Comparison of ENCODE assay signal across 8 mouse cellular contexts in genomic region chr7:30095551-30096125, GRCm38 (mm10). TPM values are rescaled to one million over a fixed set of nuclear protein-coding genes. Genes with fewer than 3 reads are reported as not detected.
DNase-seq lines count a peak whose midpoint lies in the region; ATAC-seq and TF ChIP-seq lines count a peak whose summit lies in the region.

No protein-coding gene starts in this region.

- H3K9ac ChIP-seq in intestine, embryonic 15.5 days: peak overlapping the region; percentile 36
- H3K9ac ChIP-seq in neural tube, embryonic 12.5 days: peak overlapping the region; percentile 83

- no peaks in the 10 kb centered on the region for H3K27me3 ChIP-seq in embryonic facial prominence, embryonic 10.5 days (replicated peaks; ENCODE audit: low read depth, poor library complexity, severe bottlenecking)
- no peaks in the 10 kb centered on the region for H3K27me3 ChIP-seq in intestine, embryonic 15.5 days (replicated peaks)
- no peaks in the 10 kb centered on the region for H3K27me3 ChIP-seq in neural tube, embryonic 12.5 days (replicated peaks)

- H3K4me3 ChIP-seq in lung, adult 2 months (replicated peaks; ENCODE audit: extremely low read depth, low read depth, low read length): peak overlapping the region; percentile 24
- H3K4me3 ChIP-seq in embryonic facial prominence, embryonic 10.5 days: peak overlapping the region; percentile 72
- H3K4me3 ChIP-seq in intestine, embryonic 15.5 days (replicated peaks): peak overlapping the region; percentile 63
- peak overlapping the region; percentile 54 for H3K4me3 ChIP-seq in neural tube, embryonic 12.5 days

- H3K4me2 ChIP-seq in intestine, embryonic 15.5 days (replicated peaks): peak overlapping the region; percentile 67
- peak overlapping the region; percentile 67 for H3K4me2 ChIP-seq in neural tube, embryonic 12.5 days (replicated peaks)

- ATAC-seq in intestine, embryonic 15.5 days: no peak
- no peak for ATAC-seq in neural tube, embryonic 12.5 days (ENCODE audit: low FRiP score, low read depth)

- DNase-seq in lung, adult 2 months: peak; percentile 10
- no peak for DNase-seq in lung, postnatal 14 days
- DNase-seq in embryonic facial prominence, embryonic 10.5 days (ENCODE audit: low spot score): peak; percentile 30
- DNase-seq in gastrocnemius, postnatal 4 days (ENCODE audit: low spot score in 2 of 2): no peak
- DNase-seq in adrenal gland, adult 8-10 months: no peak
- no peak for DNase-seq in spleen, postnatal 14 days (ENCODE audit: low spot score in 2 of 2)

- peaks cover 38% of the 10 kb centered on the region for H3K36me3 ChIP-seq in embryonic facial prominence, embryonic 10.5 days (replicated peaks)
- H3K36me3 ChIP-seq in intestine, embryonic 15.5 days: peaks cover 14% of the 10 kb centered on the region
- peaks cover 32% of the 10 kb centered on the region for H3K36me3 ChIP-seq in neural tube, embryonic 12.5 days

- no peaks in the 10 kb centered on the region; the same call in 1 of the 2 replicates for H3K9me3 ChIP-seq in embryonic facial prominence, embryonic 10.5 days
- no peaks in the 10 kb centered on the region for H3K9me3 ChIP-seq in intestine, embryonic 15.5 days
- H3K9me3 ChIP-seq in neural tube, embryonic 12.5 days: no peaks in the 10 kb centered on the region; the same call in 1 of the 2 replicates

- H3K4me1 ChIP-seq in lung, adult 2 months (ENCODE audit: control insufficient read depth, insufficient read depth, low read length): peaks cover 7% of the 10 kb centered on the region; the same call in 1 of the 2 replicates
- peaks cover 18% of the 10 kb centered on the region for H3K4me1 ChIP-seq in embryonic facial prominence, embryonic 10.5 days
- peaks cover 9% of the 10 kb centered on the region; the same call in 1 of the 2 replicates for H3K4me1 ChIP-seq in intestine, embryonic 15.5 days (replicated peaks)
- peaks cover 10% of the 10 kb centered on the region for H3K4me1 ChIP-seq in neural tube, embryonic 12.5 days

- 2% methylated on average over 5 of the region's 5 CpGs for WGBS in lung, adult 2 months
- WGBS in embryonic facial prominence, embryonic 10.5 days: 19% methylated on average over 5 of the region's 5 CpGs
- WGBS in intestine, embryonic 15.5 days: 1% methylated on average over 5 of the region's 5 CpGs
- 8% methylated on average over 5 of the region's 5 CpGs for WGBS in neural tube, embryonic 12.5 days

- TF ChIP-seq CTCF in lung, adult 2 months (IDR thresholded peaks at IDR 0.05; ENCODE audit: insufficient read depth, low read length): no peak

- peak overlapping the region; percentile 97 for H3K27ac ChIP-seq in embryonic facial prominence, embryonic 10.5 days (replicated peaks)
- H3K27ac ChIP-seq in intestine, embryonic 15.5 days: no peak overlapping the region
- H3K27ac ChIP-seq in neural tube, embryonic 12.5 days: no peak overlapping the region

- TF ChIP-seq POLR2A in lung, adult 2 months (IDR thresholded peaks at IDR 0.05; ENCODE audit: borderline replicate concordance, extremely low read depth, low read depth, low read length): no peak

RNA-seq across cellular contexts. Expression of gene Zfp260, which starts 1.1 kb away (rescaled TPM):
- polyA plus RNA-seq in lung, adult 2 months (2012; rRNA removed): 11.4 and 17.6 TPM in 2 replicates
- 119 and 127 TPM in 2 replicates for polyA plus RNA-seq in embryonic facial prominence, embryonic 10.5 days (2016; fragmentation: Nextera tagmentation; extraction: Ambion mirVana)
- polyA plus RNA-seq in intestine, embryonic 15.5 days (2015; fragmentation: Nextera tagmentation; extraction: Ambion mirVana): 71.0 and 82.3 TPM in 2 replicates
- 107 and 116 TPM in 2 replicates for polyA plus RNA-seq in neural tube, embryonic 12.5 days (2016; fragmentation: Nextera tagmentation; extraction: Ambion mirVana)
- total RNA-seq in gastrocnemius, postnatal 4 days (2021): 10 to 100 TPM; 52.5 to 65.2 TPM
- total RNA-seq in adrenal gland, adult 8-10 months (2022): 10 to 100 TPM; 39.9 to 66.1 (median 44.5) TPM

RNA-seq across cellular contexts. Expression of gene Zfp566, which starts 5.3 kb away (rescaled TPM):
- 1.1 and 1.2 TPM in 2 replicates for polyA plus RNA-seq in lung, adult 2 months (2012; rRNA removed)
- polyA plus RNA-seq in embryonic facial prominence, embryonic 10.5 days (2016; fragmentation: Nextera tagmentation; extraction: Ambion mirVana): 20.0 and 21.0 TPM in 2 replicates
- polyA plus RNA-seq in intestine, embryonic 15.5 days (2015; fragmentation: Nextera tagmentation; extraction: Ambion mirVana): 6.0 and 6.1 TPM in 2 replicates
- 14.2 and 16.0 TPM in 2 replicates for polyA plus RNA-seq in neural tube, embryonic 12.5 days (2016; fragmentation: Nextera tagmentation; extraction: Ambion mirVana)
- total RNA-seq in gastrocnemius, postnatal 4 days (2021): 1 to 10 TPM; 4.8 to 5.6 TPM
- total RNA-seq in adrenal gland, adult 8-10 months (2022): 1 to 10 TPM; 1.9 to 4.7 (median 4.1) TPM

RNA-seq across cellular contexts. Expression of gene Gm26920, which starts 5.4 kb away (rescaled TPM):
- not detected in 2 replicates for polyA plus RNA-seq in lung, adult 2 months (2012; rRNA removed)
- polyA plus RNA-seq in embryonic facial prominence, embryonic 10.5 days (2016; fragmentation: Nextera tagmentation; extraction: Ambion mirVana): 1.6 and 4.8 TPM in 2 replicates
- polyA plus RNA-seq in intestine, embryonic 15.5 days (2015; fragmentation: Nextera tagmentation; extraction: Ambion mirVana): 1.2 and 1.5 TPM in 2 replicates
- 1.4 and 3.1 TPM in 2 replicates for polyA plus RNA-seq in neural tube, embryonic 12.5 days (2016; fragmentation: Nextera tagmentation; extraction: Ambion mirVana)
- total RNA-seq in gastrocnemius, postnatal 4 days (2021): not detected
- 1 to 10 TPM in 1 of 4 experiments, under 1 TPM in 1, not detected in 2; 0.48 to 2.2 TPM for total RNA-seq in adrenal gland, adult 8-10 months (2022)

RNA-seq across cellular contexts. Expression of gene Zfp82, which starts 22.9 kb away (rescaled TPM):
- 0.31 and 1.0 TPM in 2 replicates for polyA plus RNA-seq in lung, adult 2 months (2012; rRNA removed)
- polyA plus RNA-seq in embryonic facial prominence, embryonic 10.5 days (2016; fragmentation: Nextera tagmentation; extraction: Ambion mirVana): 5.6 and 6.4 TPM in 2 replicates
- polyA plus RNA-seq in intestine, embryonic 15.5 days (2015; fragmentation: Nextera tagmentation; extraction: Ambion mirVana): 3.9 and 4.5 TPM in 2 replicates
- polyA plus RNA-seq in neural tube, embryonic 12.5 days (2016; fragmentation: Nextera tagmentation; extraction: Ambion mirVana): 8.2 and 10.4 TPM in 2 replicates
- 1 to 10 TPM; 4.4 to 5.3 TPM for total RNA-seq in gastrocnemius, postnatal 4 days (2021)
- 1 to 10 TPM in 3 of 4 experiments, under 1 TPM in 1; 0.86 to 3.3 (median 2.8) TPM for total RNA-seq in adrenal gland, adult 8-10 months (2022)

RNA-seq across cellular contexts. Expression of gene Zfp382, which starts 26.1 kb away (rescaled TPM):
- 0.88 and 1.8 TPM in 2 replicates for polyA plus RNA-seq in lung, adult 2 months (2012; rRNA removed)
- 9.7 and 11.4 TPM in 2 replicates for polyA plus RNA-seq in embryonic facial prominence, embryonic 10.5 days (2016; fragmentation: Nextera tagmentation; extraction: Ambion mirVana)
- polyA plus RNA-seq in intestine, embryonic 15.5 days (2015; fragmentation: Nextera tagmentation; extraction: Ambion mirVana): 6.7 and 8.3 TPM in 2 replicates
- polyA plus RNA-seq in neural tube, embryonic 12.5 days (2016; fragmentation: Nextera tagmentation; extraction: Ambion mirVana): 11.5 and 12.3 TPM in 2 replicates
- total RNA-seq in gastrocnemius, postnatal 4 days (2021): 1 to 10 TPM; 8.0 to 9.4 TPM
- total RNA-seq in adrenal gland, adult 8-10 months (2022): 1 to 10 TPM; 3.6 to 5.7 (median 4.5) TPM

Comparison
In these comparisons a context has a peak if more than half of its experiments do, and no peak if none do; other contexts are left out.
1. DNase-seq: peak in lung, adult 2 months (single experiment) and embryonic facial prominence, embryonic 10.5 days (single experiment); none in lung, postnatal 14 days (single experiment), gastrocnemius, postnatal 4 days (0 of 2), adrenal gland, adult 8-10 months (single experiment) and spleen, postnatal 14 days (0 of 2).
2. Peak in every context shown above with its lines, with median percentiles within 50 percentile points of each other: H3K4me3 ChIP-seq.